Mouse (Mus musculus): Measurements from ENCODE around the gene Tfcp2l1. TPM values are rescaled to one million over a fixed set of nuclear protein-coding genes. Genes with fewer than 3 reads are reported as not detected.

The Tfcp2l1 gene
- total and polyA plus RNA-seq, 3 experiments: not detected

DNA sequence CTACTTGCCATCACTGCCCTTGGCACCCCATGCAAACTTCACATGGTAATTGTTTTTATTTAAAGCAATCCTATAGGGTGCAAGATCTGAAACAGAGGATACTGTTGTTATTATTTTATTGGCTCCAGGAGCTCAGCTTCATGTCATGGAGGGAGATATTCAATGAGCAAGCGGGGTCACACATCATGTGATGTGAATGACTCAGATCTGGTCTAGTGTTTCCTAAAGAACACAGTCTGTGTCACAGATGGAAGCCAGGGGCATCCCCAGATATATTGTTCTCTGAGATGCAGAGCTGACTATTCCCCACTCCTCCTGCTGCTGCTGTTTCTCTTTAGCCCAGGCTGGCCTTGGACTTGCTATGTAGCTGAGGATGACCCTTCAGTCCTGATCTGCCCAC lies 72.2 kb downstream of the Tfcp2l1 start:
- H3K4me1 ChIP-seq (ENCODE audit: control insufficient read depth in 1 of 2, insufficient read depth in 2 of 2, low read length in 2 of 2): no peaks in the 10 kb centered on the region
- H3K9ac ChIP-seq (ENCODE audit: control insufficient read depth, low read depth, low read length, poor library complexity, severe bottlenecking): no peak overlapping the region
- H3K27ac ChIP-seq (ENCODE audit: control insufficient read depth, low read depth, low read length): no peak overlapping the region
- no peak overlapping the region for H3K4me3 ChIP-seq (ENCODE audit: control insufficient read depth in 1 of 2, insufficient read depth in 1 of 2, low read depth in 2 of 2, low read length in 2 of 2)
- no peaks in the 10 kb centered on the region for H3K27me3 ChIP-seq (ENCODE audit: control insufficient read depth in 1 of 2, insufficient read depth in 2 of 2, low read length in 2 of 2)
- no peak for TF ChIP-seq GABPA (IDR thresholded peaks at IDR 0.05; ENCODE audit: low read depth, low read length)
- no peak for TF ChIP-seq ELF1 (IDR thresholded peaks at IDR 0.05; ENCODE audit: low read depth, low read length)
- TF ChIP-seq EP300 (IDR thresholded peaks at IDR 0.05; ENCODE audit: low read depth in 1 of 2, low read length in 2 of 2): no peak
- no peak for TF ChIP-seq NELFE (IDR thresholded peaks at IDR 0.05; ENCODE audit: low read depth, low read length)
- TF ChIP-seq ZNF384 (IDR thresholded peaks at IDR 0.05; ENCODE audit: low read depth, low read length): no peak
- TF ChIP-seq TBP (IDR thresholded peaks at IDR 0.05; ENCODE audit: low read depth, low read length): no peak
- TF ChIP-seq MEF2A (IDR thresholded peaks at IDR 0.05; ENCODE audit: extremely low read depth, insufficient replicate concordance, low read depth, low read length, poor library complexity, severe bottlenecking): no peak
- no peak for TF ChIP-seq RCOR1 (IDR thresholded peaks at IDR 0.05; ENCODE audit: low read depth, low read length)
- no peak for DNase-seq (ENCODE audit: low read depth, low spot score)
- H3K36me3 ChIP-seq (ENCODE audit: control insufficient read depth in 1 of 2, insufficient read depth in 2 of 2, low read length in 2 of 2): no peaks in the 10 kb centered on the region
- no peaks in the 10 kb centered on the region for H3K79me2 ChIP-seq (ENCODE audit: control insufficient read depth, insufficient read depth, low read length, poor library complexity)
- no peaks in the 10 kb centered on the region for H3K9me3 ChIP-seq (replicated peaks; ENCODE audit: insufficient read depth, low read length)

GRCm38 (mm10) chr1:118711606-118712005 lies 83.9 kb downstream of the Tfcp2l1 start:
- H3K9me3 ChIP-seq (replicated peaks; ENCODE audit: insufficient read depth, low read length): no peaks in the 10 kb centered on the region
- TF ChIP-seq ZNF384 (IDR thresholded peaks at IDR 0.05; ENCODE audit: low read depth, low read length) (no peak), RCOR1 (IDR thresholded peaks at IDR 0.05; ENCODE audit: low read depth, low read length) (no peak)
- no peaks in the 10 kb centered on the region for H3K27me3 ChIP-seq (ENCODE audit: control insufficient read depth in 1 of 2, insufficient read depth in 2 of 2, low read length in 2 of 2)
- no peak for DNase-seq (ENCODE audit: low read depth, low spot score)
- H3K4me3 ChIP-seq (ENCODE audit: control insufficient read depth in 1 of 2, insufficient read depth in 1 of 2, low read depth in 2 of 2, low read length in 2 of 2): no peak overlapping the region
- no peak overlapping the region for H3K27ac ChIP-seq (ENCODE audit: control insufficient read depth, low read depth, low read length)
- H3K4me1 ChIP-seq (ENCODE audit: control insufficient read depth in 1 of 2, insufficient read depth in 2 of 2, low read length in 2 of 2): no peaks in the 10 kb centered on the region
- H3K79me2 ChIP-seq (ENCODE audit: control insufficient read depth, insufficient read depth, low read length, poor library complexity): no peaks in the 10 kb centered on the region
- H3K9ac ChIP-seq (ENCODE audit: control insufficient read depth, low read depth, low read length, poor library complexity, severe bottlenecking): no peak overlapping the region
- H3K36me3 ChIP-seq (ENCODE audit: control insufficient read depth in 1 of 2, insufficient read depth in 2 of 2, low read length in 2 of 2): no peaks in the 10 kb centered on the region

DNA sequence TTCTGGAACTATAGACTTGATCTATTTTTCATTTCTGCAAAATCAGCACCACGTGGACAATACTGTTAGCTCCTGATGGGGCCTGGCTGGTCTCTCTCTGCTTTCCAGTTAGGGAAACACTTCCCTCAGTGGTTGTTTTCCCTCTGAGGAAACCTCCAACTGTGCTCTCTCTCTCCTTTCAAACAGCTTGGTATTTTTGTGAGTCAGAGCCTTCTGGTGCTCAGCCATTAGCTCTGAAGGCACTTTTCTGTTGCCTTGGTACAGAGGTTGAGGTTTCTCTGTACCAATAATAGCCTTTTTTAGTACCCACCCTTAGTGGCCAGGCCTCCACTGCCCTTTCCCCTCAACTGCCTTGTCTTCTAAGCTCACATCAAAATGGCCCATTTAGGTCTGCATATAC lies 88.5 kb downstream of the Tfcp2l1 start:
- DNase-seq (ENCODE audit: low read depth, low spot score): no peak
- Histone ChIP-seq H3K4me1 (ENCODE audit: control insufficient read depth in 1 of 2, insufficient read depth in 2 of 2, low read length in 2 of 2) (no peaks in the 10 kb centered on the region), H3K36me3 (ENCODE audit: control insufficient read depth in 1 of 2, insufficient read depth in 2 of 2, low read length in 2 of 2) (no peaks in the 10 kb centered on the region), H3K27me3 (ENCODE audit: control insufficient read depth in 1 of 2, insufficient read depth in 2 of 2, low read length in 2 of 2) (no peaks in the 10 kb centered on the region), H3K9ac (ENCODE audit: control insufficient read depth, low read depth, low read length, poor library complexity, severe bottlenecking) (no peak overlapping the region), H3K27ac (ENCODE audit: control insufficient read depth, low read depth, low read length) (no peak overlapping the region), H3K4me3 (ENCODE audit: control insufficient read depth in 1 of 2, insufficient read depth in 1 of 2, low read depth in 2 of 2, low read length in 2 of 2) (no peak overlapping the region), H3K9me3 (replicated peaks; ENCODE audit: insufficient read depth, low read length) (no peaks in the 10 kb centered on the region), H3K79me2 (ENCODE audit: control insufficient read depth, insufficient read depth, low read length, poor library complexity) (no peaks in the 10 kb centered on the region)
- no peak for TF ChIP-seq TAL1 (IDR thresholded peaks at IDR 0.05; ENCODE audit: low read length)
- TF ChIP-seq TBP (IDR thresholded peaks at IDR 0.05; ENCODE audit: low read depth, low read length): no peak
- TF ChIP-seq NRF1 (IDR thresholded peaks at IDR 0.05; ENCODE audit: insufficient read depth, low read depth, low read length, poor library complexity, severe bottlenecking): no peak
- TF ChIP-seq NELFE (IDR thresholded peaks at IDR 0.05; ENCODE audit: low read depth, low read length): no peak
- no peak for TF ChIP-seq RAD21 (IDR thresholded peaks at IDR 0.05; ENCODE audit: low read depth, low read length)
- TF ChIP-seq GATA1 (IDR thresholded peaks at IDR 0.05; ENCODE audit: low read depth, low read length): no peak
- no peak for TF ChIP-seq MYB (IDR thresholded peaks at IDR 0.05; ENCODE audit: low read depth, low read length)
- no peak for TF ChIP-seq E2F4 (IDR thresholded peaks at IDR 0.05; ENCODE audit: borderline replicate concordance, low read depth, low read length)
- no peak for TF ChIP-seq BHLHE40 (IDR thresholded peaks at IDR 0.05; ENCODE audit: borderline replicate concordance, low read depth, low read length)
- TF ChIP-seq USF1 (IDR thresholded peaks at IDR 0.05; ENCODE audit: low read depth, low read length): no peak
- TF ChIP-seq USF2 (IDR thresholded peaks at IDR 0.05; ENCODE audit: borderline replicate concordance in 1 of 2, insufficient read depth in 1 of 2, low read depth in 1 of 2, low read length in 2 of 2): no peak
- TF ChIP-seq ZKSCAN1 (IDR thresholded peaks at IDR 0.05; ENCODE audit: low read depth, low read length): no peak
- TF ChIP-seq KAT2A (conservative IDR thresholded peaks at IDR 0.05; ENCODE audit: low read depth, low read length): no peak
- TF ChIP-seq CHD1 (IDR thresholded peaks at IDR 0.05; ENCODE audit: low read depth, low read length): no peak
- no peak for TF ChIP-seq SMC3 (IDR thresholded peaks at IDR 0.05; ENCODE audit: low read depth, low read length)

Data from MEL (cell line).